Mouse (Mus musculus): ENCODE data around the gene Sh3pxd2b. TPM values are rescaled to one million over a fixed set of nuclear protein-coding genes. Genes with fewer than 3 reads are reported as not detected.
A peak's percentile ranks its signal among the peaks of the same experiment; 100 is the strongest.

The Sh3pxd2b gene
- polyA plus RNA-seq, 1 experiment from 2014 or later, result 59.7 TPM

- no peaks in the 10 kb centered on the region for H3K79me2 ChIP-seq (ENCODE audit: inconsistent target)
Observed at GRCm38 (mm10) chr11:32404708-32405107, 57.1 kb downstream of the Sh3pxd2b start.

DNA sequence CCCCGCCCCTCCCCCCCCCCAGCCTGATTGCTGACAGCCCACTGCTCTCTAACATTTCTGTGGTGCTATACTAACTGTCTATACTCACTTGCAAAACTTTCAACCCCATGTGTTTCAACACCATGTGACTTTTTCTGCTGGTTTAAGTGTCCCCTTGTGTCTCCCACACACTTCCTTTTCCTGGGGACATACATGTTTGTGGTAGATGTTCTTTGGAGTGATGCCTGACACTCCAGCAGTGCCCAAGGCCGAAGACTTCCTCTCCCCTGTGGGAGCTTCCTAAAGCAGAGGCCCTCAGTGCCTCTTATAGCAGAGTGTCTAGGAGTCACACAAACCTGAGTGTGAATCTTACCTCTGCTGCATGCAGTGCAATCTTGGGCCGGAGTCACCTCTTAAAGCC, 60.2 kb downstream of the Sh3pxd2b start:
- peak overlapping the region; percentile 62 for H3K27ac ChIP-seq
- 31% methylated on average over 2 of the region's 3 CpGs for WGBS (ENCODE audit: missing documents)
- H3K79me2 ChIP-seq (ENCODE audit: inconsistent target), result no peaks in the 10 kb centered on the region
- H3K36me3 ChIP-seq (ENCODE audit: inconsistent target), result peaks cover 71% of the 10 kb centered on the region; the same call in 1 of the 2 replicates
- no peak overlapping the region for H3K4me3 ChIP-seq (ENCODE audit: inconsistent target)

More at GRCm38 (mm10) chr11:32404708-32405107, 57.1 kb downstream of the Sh3pxd2b start:
- no peak overlapping the region for H3K27ac ChIP-seq
- H3K4me3 ChIP-seq (ENCODE audit: inconsistent target), result no peak overlapping the region
- 100% methylated on average over 3 of the region's 3 CpGs for WGBS (ENCODE audit: missing documents)
- H3K36me3 ChIP-seq (ENCODE audit: inconsistent target), result peaks cover 72% of the 10 kb centered on the region

DNA sequence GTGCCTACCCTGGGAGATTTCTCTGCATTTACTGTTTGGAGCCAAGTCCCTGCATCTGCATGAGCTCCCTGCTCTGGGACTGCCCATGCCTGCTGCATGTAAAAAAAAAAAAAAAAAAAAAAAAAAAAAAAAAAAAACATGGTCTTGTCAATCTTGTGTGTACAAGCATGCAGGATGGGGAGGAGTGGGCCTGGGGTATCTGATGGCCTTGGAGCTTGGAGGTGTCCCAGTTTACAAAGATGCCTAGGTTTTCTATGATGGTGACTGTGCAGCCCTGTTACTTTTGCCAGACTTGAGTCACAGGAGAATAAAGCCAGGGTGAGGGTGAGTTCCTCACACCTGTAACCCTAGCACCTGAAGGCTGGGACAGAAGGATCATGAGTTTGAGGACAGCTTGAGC, 61.4 kb downstream of the Sh3pxd2b start:
- Histone ChIP-seq H3K79me2 (ENCODE audit: inconsistent target) (no peaks in the 10 kb centered on the region), H3K27ac (no peak overlapping the region), H3K36me3 (ENCODE audit: inconsistent target) (peaks cover 76% of the 10 kb centered on the region; the same call in 1 of the 2 replicates), H3K4me3 (ENCODE audit: inconsistent target) (no peak overlapping the region)

- no peak overlapping the region for H3K27ac ChIP-seq
- H3K4me3 ChIP-seq (ENCODE audit: inconsistent target), result no peak overlapping the region
- H3K79me2 ChIP-seq (ENCODE audit: inconsistent target), result no peaks in the 10 kb centered on the region
- H3K36me3 ChIP-seq (ENCODE audit: inconsistent target), result peaks cover 76% of the 10 kb centered on the region
- 96% methylated on average over 11 of the region's 11 CpGs for WGBS (ENCODE audit: missing documents)
Observed at GRCm38 (mm10) chr11:32409823-32410562, 62.4 kb downstream of the Sh3pxd2b start.

GRCm38 (mm10) chr11:32420001-32420400, 72.4 kb downstream of the Sh3pxd2b start:
- Histone ChIP-seq H3K4me3 (ENCODE audit: inconsistent target) (no peak overlapping the region), H3K79me2 (ENCODE audit: inconsistent target) (no peaks in the 10 kb centered on the region), H3K27ac (no peak overlapping the region), H3K36me3 (ENCODE audit: inconsistent target) (peaks cover 91% of the 10 kb centered on the region)
- WGBS (ENCODE audit: missing documents), result 86% methylated on average over 5 of the region's 5 CpGs

DNA sequence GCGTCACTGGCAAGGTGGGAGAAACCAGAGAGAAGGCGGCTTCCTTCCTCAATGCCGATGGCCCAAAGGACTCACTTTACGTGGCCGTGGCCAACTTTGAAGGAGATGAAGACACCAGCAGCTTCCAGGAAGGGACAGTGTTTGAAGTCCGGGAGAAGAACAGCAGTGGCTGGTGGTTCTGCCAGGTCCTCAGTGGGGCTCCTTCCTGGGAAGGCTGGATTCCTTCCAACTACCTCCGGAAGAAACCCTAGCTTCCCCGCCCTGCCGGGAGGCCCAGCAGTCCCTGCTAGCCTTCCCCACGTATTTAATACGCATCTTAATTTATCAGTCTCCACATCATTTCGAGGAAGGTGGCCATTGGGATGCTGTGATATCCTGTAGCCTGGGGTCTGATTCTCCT, 75.7 kb downstream of the Sh3pxd2b start:
- no peaks in the 10 kb centered on the region for H3K79me2 ChIP-seq (ENCODE audit: inconsistent target)
- no peak overlapping the region for H3K27ac ChIP-seq
- H3K36me3 ChIP-seq (ENCODE audit: inconsistent target), result peaks cover 60% of the 10 kb centered on the region
- no peak overlapping the region for H3K4me3 ChIP-seq (ENCODE audit: inconsistent target)
- WGBS (ENCODE audit: missing documents), result 88% methylated on average over 10 of the region's 12 CpGs

DNA sequence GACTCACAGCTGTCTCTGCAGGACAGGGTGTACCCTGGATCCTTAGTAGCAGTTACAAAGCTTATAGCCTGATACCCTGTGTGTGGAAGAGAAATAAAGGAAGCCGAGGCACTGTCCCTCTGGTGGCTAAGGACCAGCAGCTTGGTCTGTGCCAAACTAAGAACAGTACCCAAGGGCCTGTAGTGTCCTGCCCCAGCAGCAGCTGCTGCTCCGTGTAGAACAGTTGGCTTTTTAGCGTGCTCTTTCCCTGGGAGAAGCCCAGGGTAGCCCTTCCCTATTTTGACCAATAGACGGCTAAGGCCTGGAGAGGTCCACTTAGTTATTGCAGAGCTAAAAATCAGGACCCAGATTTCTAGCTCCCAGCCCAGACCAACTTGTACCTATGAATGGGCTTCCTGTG, 77.0 kb downstream of the Sh3pxd2b start:
- Histone ChIP-seq H3K27ac (no peak overlapping the region), H3K4me3 (ENCODE audit: inconsistent target) (no peak overlapping the region), H3K36me3 (ENCODE audit: inconsistent target) (peaks cover 50% of the 10 kb centered on the region), H3K79me2 (ENCODE audit: inconsistent target) (no peaks in the 10 kb centered on the region)
- 88% methylated on average over 4 of the region's 4 CpGs for WGBS (ENCODE audit: missing documents)

DNA sequence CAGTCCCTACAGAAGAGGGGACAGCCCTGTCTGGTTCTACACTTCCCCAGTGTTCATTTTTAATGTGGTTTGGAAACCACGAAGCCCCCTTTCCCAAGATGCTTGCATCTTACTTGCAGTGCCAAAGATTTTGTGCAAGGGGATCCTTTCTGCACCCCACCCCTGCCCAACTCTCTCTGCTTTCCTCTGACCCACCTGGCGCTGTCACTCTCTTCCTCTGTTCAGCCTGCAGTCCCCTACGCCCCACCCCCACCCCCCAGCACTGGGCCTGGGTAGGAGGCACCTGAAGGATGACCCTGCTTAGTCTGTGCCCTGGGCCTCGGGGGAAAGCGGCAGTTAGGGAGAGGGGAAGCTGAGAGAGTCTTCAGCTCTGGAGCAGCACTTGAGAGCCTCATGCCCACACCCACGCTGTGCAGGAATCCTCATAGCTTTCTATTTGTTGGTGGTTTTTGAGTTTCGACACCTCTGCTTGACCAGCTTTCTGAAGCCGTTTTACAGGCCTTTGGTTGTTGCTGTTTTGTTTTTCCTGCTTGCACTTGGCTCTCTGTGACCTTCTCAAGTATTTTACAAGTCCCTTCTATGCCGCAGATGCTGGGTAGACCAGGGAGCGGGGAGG, 77.5 kb downstream of the Sh3pxd2b start:
- Histone ChIP-seq H3K79me2 (ENCODE audit: inconsistent target) (no peaks in the 10 kb centered on the region), H3K4me3 (ENCODE audit: inconsistent target) (no peak overlapping the region), H3K27ac (no peak overlapping the region), H3K36me3 (ENCODE audit: inconsistent target) (peaks cover 44% of the 10 kb centered on the region)
- 52% methylated on average over 9 of the region's 10 CpGs for WGBS (ENCODE audit: missing documents)

GRCm38 (mm10) chr11:32427537-32427936, 79.9 kb downstream of the Sh3pxd2b start:
- Histone ChIP-seq H3K36me3 (ENCODE audit: inconsistent target) (peaks cover 20% of the 10 kb centered on the region), H3K27ac (no peak overlapping the region), H3K4me3 (ENCODE audit: inconsistent target) (no peak overlapping the region), H3K79me2 (ENCODE audit: inconsistent target) (no peaks in the 10 kb centered on the region)
- WGBS (ENCODE audit: missing documents), result 62% methylated on average over 7 of the region's 7 CpGs

DNA sequence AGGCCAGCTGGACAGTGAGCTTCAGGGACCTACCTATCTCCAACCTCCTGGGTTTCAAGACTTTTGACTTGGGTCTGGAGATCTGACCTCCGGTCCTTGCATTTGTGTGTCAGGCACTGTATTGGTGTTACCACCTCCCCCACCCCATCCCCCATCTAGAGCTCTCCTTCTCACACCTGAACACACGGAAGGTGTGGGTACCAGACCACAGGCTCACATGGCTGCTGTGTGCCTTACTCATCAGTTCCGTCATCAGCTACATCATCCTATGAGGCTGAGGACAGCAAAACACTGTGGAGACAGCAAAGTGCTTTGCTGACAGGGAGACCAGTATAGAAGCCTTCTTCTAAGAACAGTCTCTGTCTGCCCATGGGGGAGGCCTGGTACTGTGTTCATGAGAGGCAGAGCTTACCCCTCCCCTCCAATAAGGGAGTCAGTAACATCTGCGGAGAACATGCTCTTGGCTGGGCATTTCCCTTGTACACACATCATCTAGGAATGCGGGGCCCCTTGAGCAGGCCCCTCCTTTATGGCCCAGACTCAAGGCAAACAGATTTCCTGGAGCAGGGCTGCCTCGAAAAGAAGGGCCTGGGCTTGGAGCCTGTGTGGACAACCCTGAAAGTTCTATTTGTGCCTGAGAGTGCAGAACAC, 87.9 kb downstream of the Sh3pxd2b start:
- no peak overlapping the region for H3K27ac ChIP-seq
- H3K79me2 ChIP-seq (ENCODE audit: inconsistent target), result no peaks in the 10 kb centered on the region
- no peaks in the 10 kb centered on the region for H3K36me3 ChIP-seq (ENCODE audit: inconsistent target)
- WGBS (ENCODE audit: missing documents), result 81% methylated on average over 6 of the region's 6 CpGs
- H3K4me3 ChIP-seq (ENCODE audit: inconsistent target), result no peak overlapping the region

- Histone ChIP-seq H3K36me3 (ENCODE audit: inconsistent target) (no peaks in the 10 kb centered on the region), H3K79me2 (ENCODE audit: inconsistent target) (no peaks in the 10 kb centered on the region), H3K27ac (no peak overlapping the region), H3K4me3 (ENCODE audit: inconsistent target) (no peak overlapping the region)
- WGBS (ENCODE audit: missing documents), result 95% methylated on average over 3 of the region's 3 CpGs
Observed at GRCm38 (mm10) chr11:32442576-32442975, 95.0 kb downstream of the Sh3pxd2b start.

- Histone ChIP-seq H3K79me2 (ENCODE audit: inconsistent target) (no peaks in the 10 kb centered on the region), H3K27ac (no peak overlapping the region), H3K4me3 (ENCODE audit: inconsistent target) (no peak overlapping the region), H3K36me3 (ENCODE audit: inconsistent target) (no peaks in the 10 kb centered on the region)
- WGBS (ENCODE audit: missing documents), result 38% methylated on average over 1 of the region's 1 CpGs
Observed at GRCm38 (mm10) chr11:32444266-32444665, 96.6 kb downstream of the Sh3pxd2b start.

GRCm38 (mm10) chr11:32445135-32445534, 97.5 kb downstream of the Sh3pxd2b start:
- H3K79me2 ChIP-seq (ENCODE audit: inconsistent target), result no peaks in the 10 kb centered on the region
- 100% methylated on average over 1 of the region's 1 CpGs for WGBS (ENCODE audit: missing documents)
- no peak overlapping the region for H3K27ac ChIP-seq
- H3K4me3 ChIP-seq (ENCODE audit: inconsistent target), result no peak overlapping the region
- H3K36me3 ChIP-seq (ENCODE audit: inconsistent target), result no peaks in the 10 kb centered on the region

DNA sequence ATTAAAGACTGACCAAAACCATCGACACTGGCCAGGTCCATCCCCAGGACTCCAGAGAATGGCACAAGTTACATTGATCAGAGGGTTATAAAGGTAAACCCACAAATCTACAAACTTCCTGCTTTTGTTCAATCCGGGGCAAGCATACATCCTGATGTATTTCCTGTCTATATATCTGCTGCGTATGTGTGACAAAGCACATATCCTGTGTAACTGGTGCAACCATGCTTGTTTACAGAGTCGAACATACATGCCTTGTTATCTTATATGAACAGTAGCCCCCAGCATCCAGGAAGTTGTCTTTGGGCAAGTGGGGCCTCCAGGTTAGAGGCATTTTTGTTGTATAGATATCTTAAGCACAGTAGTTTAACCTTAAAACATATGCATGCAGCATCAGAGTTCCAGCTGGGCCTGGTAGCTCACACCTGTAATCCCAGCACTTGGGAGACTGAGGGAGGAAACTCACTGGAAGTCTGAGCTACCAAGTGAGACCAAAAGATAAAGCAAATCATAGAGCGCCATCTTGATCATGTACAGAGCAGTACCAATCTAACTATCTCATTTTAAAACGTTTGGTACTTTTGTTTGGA, 98.1 kb downstream of the Sh3pxd2b start:
- H3K27ac ChIP-seq, result no peak overlapping the region
- no peaks in the 10 kb centered on the region for H3K79me2 ChIP-seq (ENCODE audit: inconsistent target)
- H3K36me3 ChIP-seq (ENCODE audit: inconsistent target), result no peaks in the 10 kb centered on the region
- H3K4me3 ChIP-seq (ENCODE audit: inconsistent target), result no peak overlapping the region
- 43% methylated on average over 6 of the region's 6 CpGs for WGBS (ENCODE audit: missing documents)

DNA sequence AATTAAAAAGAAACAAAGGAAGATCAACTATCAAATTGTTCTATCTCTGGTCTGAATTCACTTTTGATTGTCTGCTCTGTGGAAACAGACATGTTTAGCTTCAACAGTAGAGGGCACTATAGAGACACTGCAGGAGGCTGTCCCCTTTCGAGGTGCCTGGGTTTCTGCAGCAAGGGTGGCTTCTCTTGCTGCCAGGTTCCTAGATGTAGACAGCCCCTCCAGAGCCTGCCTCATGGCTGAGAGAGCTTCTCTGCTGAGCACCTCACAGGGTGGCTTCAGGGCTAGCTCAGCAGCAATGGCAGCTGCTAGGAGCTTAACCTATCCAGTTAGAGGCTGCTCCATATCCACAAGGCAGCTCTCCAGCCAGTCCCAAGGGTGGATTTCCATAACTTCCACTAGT, 102.6 kb downstream of the Sh3pxd2b start:
- 0% methylated on average over 1 of the region's 1 CpGs for WGBS (ENCODE audit: missing documents)
- Histone ChIP-seq H3K36me3 (ENCODE audit: inconsistent target) (no peaks in the 10 kb centered on the region), H3K4me3 (ENCODE audit: inconsistent target) (no peak overlapping the region), H3K79me2 (ENCODE audit: inconsistent target) (no peaks in the 10 kb centered on the region), H3K27ac (no peak overlapping the region)

All from macrophage (primary cell).